Comparison of ENCODE assay signal across 12 mouse cellular contexts in the genomic region with DNA sequence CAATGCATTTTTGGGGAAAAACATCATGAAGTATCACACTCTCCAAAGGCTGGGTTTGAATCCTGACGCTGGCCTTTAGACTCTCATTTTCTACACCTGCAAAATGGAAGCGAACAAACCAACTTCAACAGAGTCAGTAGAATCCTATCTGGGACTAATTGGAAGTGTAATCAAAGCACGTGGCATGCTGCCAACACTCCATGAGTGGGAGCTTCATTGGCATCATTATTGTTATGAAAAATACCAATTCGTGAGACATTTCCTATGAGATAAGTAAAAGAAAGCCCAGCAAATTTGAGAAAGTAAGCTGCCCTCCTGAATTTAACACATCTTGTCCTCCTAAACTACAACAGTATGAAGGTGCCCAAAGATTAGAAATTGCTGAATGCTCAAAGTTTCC.
DNase-seq lines count a peak whose midpoint lies in the region.
"Had no signal": no experiment of that assay in that cellular context is flagged by ENCODE, and none has a peak within 500 bp of the region (broad histone marks: within the 10 kb centered on the region; RNA-seq: fewer than 3 reads in every experiment).

No protein-coding gene starts in this region.

- peak; percentile 26 for DNase-seq in left cerebral cortex, postnatal 4 days
- no peak for DNase-seq in left cerebral cortex, adult 18-20 months (ENCODE audit: low spot score in 2 of 2)
- peak; percentile 57 for DNase-seq in Muller cell, postnatal 12 days (ENCODE audit: inconsistent ontology term)
- DNase-seq in brain, adult 2 months (ENCODE audit: low read depth, low spot score): peak; percentile 39
- DNase-seq in layer of hippocampus, postnatal 10 days (ENCODE audit: low spot score in 2 of 2): peak; percentile 45 to 58
- DNase-seq in thymus, postnatal 0 days (ENCODE audit: low spot score): no peak
- DNase-seq in heart, postnatal 25 days (ENCODE audit: low spot score): no peak
- DNase-seq in adrenal gland, postnatal 4 days (ENCODE audit: low spot score in 2 of 2): no peak
- DNase-seq: embryo, embryonic 11 days; gastrocnemius, postnatal 14 days; liver, embryonic 13.5 days; thymus, postnatal 25 days had no signal

- intact Hi-C loops in left cerebral cortex, postnatal 4 days (cut with DNase I): no loop called here
- intact Hi-C loops in heart, postnatal 25 days (cut with DNase I): no loop called here

Comparison
In these comparisons a context has a peak if more than half of its experiments do, and no peak if none do; other contexts are left out.
1. DNase-seq: peak in left cerebral cortex, postnatal 4 days (single experiment), Muller cell, postnatal 12 days (single experiment), brain, adult 2 months (single experiment) and layer of hippocampus, postnatal 10 days (2 of 2); none in left cerebral cortex, adult 18-20 months (0 of 2), thymus, postnatal 0 days (single experiment), heart, postnatal 25 days (single experiment) and adrenal gland, postnatal 4 days (0 of 2).